Mouse (Mus musculus): Measurements from ENCODE around the gene Naa80.

DNA sequence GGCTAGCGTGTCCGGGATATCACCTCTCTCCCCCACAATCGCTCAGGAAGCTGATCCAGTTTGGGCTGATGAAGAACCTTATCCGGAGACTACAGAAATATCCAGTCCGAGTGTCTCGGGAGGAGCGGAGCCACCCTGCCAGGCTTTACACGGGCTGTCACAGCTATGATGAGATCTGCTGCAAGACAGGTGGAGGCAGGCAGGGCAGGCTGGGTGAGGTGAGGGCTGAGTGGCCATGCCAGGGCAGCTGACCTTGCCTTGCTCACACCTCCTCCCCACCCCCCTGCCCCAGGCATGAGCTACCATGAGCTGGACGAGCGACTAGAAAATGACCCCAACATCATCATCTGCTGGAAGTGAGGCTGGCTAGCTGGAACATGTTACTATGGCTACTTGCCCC is 33.5 kb upstream of the Naa80 start:
- TF ChIP-seq CTCF (IDR thresholded peaks at IDR 0.05; ENCODE audit: borderline replicate concordance, extremely low read depth, insufficient read depth, insufficient read length) (no peak), POLR2A (IDR thresholded peaks at IDR 0.05; ENCODE audit: borderline replicate concordance, extremely low read depth, insufficient read depth, insufficient read length, poor library complexity, severe bottlenecking) (no peak)

Measured in brain, embryonic 14.5 days (tissue).